ENCODE assay signal across 29 mouse cellular contexts in genomic region chr4:145356234-145356633, GRCm38 (mm10). TPM values are rescaled to one million over a fixed set of nuclear protein-coding genes. Genes with fewer than 3 reads are reported as not detected.
"Had no signal": no experiment of that assay in that cellular context is flagged by ENCODE, and none has a peak within 500 bp of the region (broad histone marks: within the 10 kb centered on the region; RNA-seq: fewer than 3 reads in every experiment).

No protein-coding gene starts in this region.

- H3K4me1 ChIP-seq: heart, embryonic 10.5 days; hindbrain, embryonic 10.5 days; hindbrain, embryonic 12.5 days; intestine, embryonic 15.5 days; limb, embryonic 10.5 days; limb, embryonic 12.5 days; liver, embryonic 13.5 days had no signal

- DNase-seq: gastrocnemius, adult 2 months; gastrocnemius, postnatal 10 days; gastrocnemius, postnatal 25 days; heart, adult 18-20 months; heart, postnatal 10 days; heart, postnatal 4 days; kidney, adult 18-20 months; kidney, adult 8-10 months; kidney, postnatal 10 days; kidney, postnatal 25 days; kidney, postnatal 4 days; liver; liver, embryonic 13.5 days had no signal

- H3K9ac ChIP-seq: heart, embryonic 12.5 days; hindbrain, embryonic 12.5 days; hindbrain, embryonic 14.5 days; intestine, embryonic 15.5 days; limb, embryonic 12.5 days; liver, embryonic 13.5 days had no signal

- H3K27ac ChIP-seq: gastrocnemius, adult 2 months; heart, embryonic 10.5 days; hindbrain, embryonic 10.5 days; hindbrain, embryonic 12.5 days; hindbrain, embryonic 14.5 days; intestine, embryonic 15.5 days; layer of hippocampus, adult 2 months; left cerebral cortex, adult 2 months; limb, embryonic 10.5 days; limb, embryonic 12.5 days; liver, embryonic 13.5 days had no signal

- ATAC-seq: hindbrain, embryonic 16.5 days; inflammation-experienced regulatory T-cells, adult 6 months; intestine, embryonic 15.5 days; intestine, postnatal 0 days had no signal

- H3K36me3 ChIP-seq: heart, embryonic 10.5 days; heart, embryonic 12.5 days; hindbrain, embryonic 10.5 days; hindbrain, embryonic 12.5 days; intestine, embryonic 15.5 days; limb, embryonic 10.5 days; limb, embryonic 12.5 days; liver, embryonic 13.5 days had no signal

- H3K27me3 ChIP-seq: heart, embryonic 12.5 days; hindbrain, embryonic 12.5 days; intestine, embryonic 15.5 days; limb, embryonic 12.5 days; liver, embryonic 13.5 days had no signal

- H3K4me2 ChIP-seq: heart, embryonic 12.5 days; hindbrain, embryonic 12.5 days; hindbrain, embryonic 14.5 days; intestine, embryonic 15.5 days; limb, embryonic 12.5 days; liver, embryonic 11.5 days; liver, embryonic 13.5 days had no signal

- H3K9me3 ChIP-seq: heart, embryonic 10.5 days; heart, embryonic 12.5 days; hindbrain, embryonic 10.5 days; hindbrain, embryonic 12.5 days; intestine, embryonic 15.5 days; limb, embryonic 10.5 days; limb, embryonic 12.5 days; liver, embryonic 13.5 days had no signal

- H3K4me3 ChIP-seq: gastrocnemius, adult 2 months; heart, embryonic 10.5 days; heart, embryonic 12.5 days; hindbrain, embryonic 10.5 days; hindbrain, embryonic 12.5 days; intestine, embryonic 15.5 days; layer of hippocampus, adult 2 months; left cerebral cortex, adult 2 months; limb, embryonic 10.5 days; limb, embryonic 12.5 days; liver, embryonic 13.5 days had no signal

RNA-seq across cellular contexts. Expression of gene Tnfrsf8, which starts 41.3 kb away (rescaled TPM):
- polyA plus RNA-seq: heart, embryonic 10.5 days; heart, embryonic 12.5 days; heart, embryonic 14.5 days; kidney, embryonic 16.5 days; liver, embryonic 11.5 days; liver, embryonic 13.5 days had no signal
